In the genomic region with DNA sequence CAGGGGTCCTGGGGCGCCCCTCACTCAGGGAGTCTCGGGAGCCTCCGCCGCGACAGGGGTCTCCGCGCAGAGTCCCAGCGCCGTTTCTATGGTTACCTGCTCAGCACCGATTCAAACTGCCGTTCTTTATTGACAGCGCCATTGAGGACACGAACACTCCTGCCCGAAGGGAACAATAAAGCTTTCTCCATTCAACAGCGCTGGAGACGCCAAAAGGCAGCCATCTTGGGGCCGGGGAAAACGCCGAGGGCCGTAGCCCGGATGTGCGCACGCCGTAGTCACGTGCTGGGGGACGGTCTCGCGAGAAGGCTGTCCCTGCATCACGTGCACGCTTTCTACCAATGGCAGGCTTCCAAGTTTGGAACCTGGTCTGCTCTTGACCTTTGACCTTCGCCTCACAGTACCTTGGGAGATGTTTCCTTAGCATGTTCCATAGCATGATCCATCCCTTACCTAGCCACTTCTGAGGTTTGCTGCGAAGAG, we compare ENCODE assay signal across 8 mouse cellular contexts. TPM values are rescaled to one million over a fixed set of nuclear protein-coding genes. Genes with fewer than 3 reads are reported as not detected.
DNase-seq lines count a peak whose midpoint lies in the region; ATAC-seq and TF ChIP-seq lines count a peak whose summit lies in the region.

A gene (minus strand): TSS at position 252 of the 483 bp plus-strand sequence.

- peak within 1 kb of the TSS; percentile 73 for H3K4me3 ChIP-seq in C2C12 (ENCODE audit: insufficient read depth, poor library complexity, severe bottlenecking)
- H3K4me3 ChIP-seq in erythroblast, embryonic 14.5 days (replicated peaks): peak within 1 kb of the TSS; percentile 91
- H3K4me3 ChIP-seq in heart, embryonic 11.5 days (ENCODE audit: low read depth, low read length): peak within 1 kb of the TSS; percentile 86
- peak within 1 kb of the TSS; percentile 97 for H3K4me3 ChIP-seq in kidney, embryonic 16.5 days (ENCODE audit: low read length)
- H3K4me3 ChIP-seq in liver, adult 2 months (ENCODE audit: insufficient read depth, low read depth, low read length): peak within 1 kb of the TSS; percentile 77
- H3K4me3 ChIP-seq in myocyte: peak within 1 kb of the TSS; percentile 41

- H3K9ac ChIP-seq in heart, embryonic 11.5 days (ENCODE audit: low read depth, low read length): peak within 1 kb of the TSS; percentile 69
- H3K9ac ChIP-seq in kidney, embryonic 16.5 days (replicated peaks; ENCODE audit: low read length): peak within 1 kb of the TSS; percentile 87
- H3K9ac ChIP-seq in liver, adult 2 months (ENCODE audit: low read depth, low read length): peak within 1 kb of the TSS; percentile 79

- peaks cover 10% of the 10 kb centered on the region for H3K9me3 ChIP-seq in erythroblast, embryonic 14.5 days (ENCODE audit: control insufficient read depth, low read length)
- 0 out of 2 replicates have a peak, but pooled peaks cover 5% of the 10 kb centered on the region for H3K9me3 ChIP-seq in heart, embryonic 11.5 days (replicated peaks; ENCODE audit: control insufficient read depth, low read length)
- H3K9me3 ChIP-seq in kidney, embryonic 16.5 days (ENCODE audit: low read length): peaks cover 15% of the 10 kb centered on the region

- WGBS in heart, embryonic 11.5 days (ENCODE audit: insufficient replicate concordance): 1% methylated on average over 32 of the region's 32 CpGs
- 2% methylated on average over 32 of the region's 32 CpGs for WGBS in kidney, embryonic 16.5 days
- WGBS in liver, adult 2 months: 1% methylated on average over 32 of the region's 32 CpGs

- H3K36me3 ChIP-seq in C2C12 (ENCODE audit: control insufficient read depth, insufficient read depth) (no peaks in the 10 kb centered on the region), myocyte (ENCODE audit: control insufficient read depth, insufficient read depth) (no peaks in the 10 kb centered on the region)
- no peaks in the 10 kb centered on the region for H3K36me3 ChIP-seq in erythroblast, embryonic 14.5 days (ENCODE audit: control insufficient read depth)
- no peaks in the 10 kb centered on the region for H3K36me3 ChIP-seq in heart, embryonic 11.5 days (ENCODE audit: control insufficient read depth, insufficient read depth, low read length)
- no peaks in the 10 kb centered on the region for H3K36me3 ChIP-seq in kidney, embryonic 16.5 days (ENCODE audit: insufficient read depth, low read length)
- H3K36me3 ChIP-seq in liver, adult 2 months (ENCODE audit: control insufficient read depth, insufficient read depth, low read length): no peaks in the 10 kb centered on the region
- H3K36me3 ChIP-seq in splenic B cell, adult 2 months (ENCODE audit: control insufficient read depth, insufficient read depth, low read length, poor library complexity, severe bottlenecking): no peaks in the 10 kb centered on the region

- H3K27ac ChIP-seq in heart, embryonic 11.5 days (ENCODE audit: low read depth, low read length): peak within 1 kb of the TSS; percentile 54
- peak within 1 kb of the TSS; percentile 77 for H3K27ac ChIP-seq in kidney, embryonic 16.5 days (ENCODE audit: low read length)
- H3K27ac ChIP-seq in liver, adult 2 months (replicated peaks; ENCODE audit: insufficient read depth, low read depth, low read length): peak within 1 kb of the TSS; percentile 18

- no peak for TF ChIP-seq CTCF in C2C12 (IDR thresholded peaks at IDR 0.05; ENCODE audit: control insufficient read depth, insufficient read depth, insufficient read length)
- TF ChIP-seq CTCF in brain, embryonic 14.5 days (IDR thresholded peaks at IDR 0.05; ENCODE audit: borderline replicate concordance, extremely low read depth, insufficient read depth, insufficient read length): no peak
- TF ChIP-seq CTCF in liver, adult 2 months (IDR thresholded peaks at IDR 0.05; ENCODE audit: low read depth, low read length): no peak

- TF ChIP-seq POLR2A in brain, embryonic 14.5 days (IDR thresholded peaks at IDR 0.05; ENCODE audit: borderline replicate concordance, extremely low read depth, insufficient read depth, insufficient read length, poor library complexity, severe bottlenecking): no peak; the same call in 1 of the 2 replicates
- no peak for TF ChIP-seq POLR2A in liver, adult 2 months (IDR thresholded peaks at IDR 0.05; ENCODE audit: extremely low read depth, insufficient read depth, low read length)
- TF ChIP-seq POLR2A in myocyte (IDR thresholded peaks at IDR 0.05; ENCODE audit: insufficient read length, low read depth): peak; percentile 34

- peaks cover 4% of the 10 kb centered on the region for H3K79me3 ChIP-seq in C2C12 (ENCODE audit: low read depth)

- H3K27me3 ChIP-seq in C2C12 (ENCODE audit: control insufficient read depth, insufficient read depth, insufficient read length): peaks cover 7% of the 10 kb centered on the region
- H3K27me3 ChIP-seq in erythroblast, embryonic 14.5 days (ENCODE audit: control insufficient read depth): peaks cover 26% of the 10 kb centered on the region
- peaks cover 11% of the 10 kb centered on the region; the same call in 1 of the 2 replicates for H3K27me3 ChIP-seq in heart, embryonic 11.5 days (ENCODE audit: control insufficient read depth, insufficient read depth, low read length)
- peaks cover 20% of the 10 kb centered on the region for H3K27me3 ChIP-seq in kidney, embryonic 16.5 days (ENCODE audit: insufficient read depth, low read length)
- no peaks in the 10 kb centered on the region for H3K27me3 ChIP-seq in liver, adult 2 months (ENCODE audit: control insufficient read depth, insufficient read depth, low read length)
- no peaks in the 10 kb centered on the region for H3K27me3 ChIP-seq in myocyte (ENCODE audit: control insufficient read depth, insufficient read depth, insufficient read length)
- no peaks in the 10 kb centered on the region for H3K27me3 ChIP-seq in splenic B cell, adult 2 months (ENCODE audit: control insufficient read depth, insufficient read depth, low read length, poor library complexity, severe bottlenecking)

- peak; percentile 86 for ATAC-seq in heart, embryonic 11.5 days (replicated peaks; ENCODE audit: insufficient number of reproducible peaks, low FRiP score, low TSS enrichment)
- ATAC-seq in kidney, embryonic 16.5 days (ENCODE audit: low FRiP score, low TSS enrichment): peak; percentile 94

- H3K4me2 ChIP-seq in heart, embryonic 11.5 days: peak within 1 kb of the TSS; percentile 73
- H3K4me2 ChIP-seq in kidney, embryonic 16.5 days (replicated peaks; ENCODE audit: low read depth, low read length): peak within 1 kb of the TSS; percentile 79
- H3K4me2 ChIP-seq in myocyte (ENCODE audit: low read depth): peak within 1 kb of the TSS; percentile 92

- H3ac ChIP-seq in C2C12 (ENCODE audit: control insufficient read depth, insufficient read length, low read depth) (peak within 1 kb of the TSS; percentile 93), myocyte (ENCODE audit: control insufficient read depth, insufficient read length) (peak within 1 kb of the TSS; percentile 58)

- peak; percentile 100 for DNase-seq in brain, embryonic 14.5 days (ENCODE audit: low read depth)
- DNase-seq in liver, adult 2 months (ENCODE audit: extremely low read depth, low read depth, low spot score): peak; percentile 90
- peak; percentile 96 for DNase-seq in splenic B cell, adult 2 months (ENCODE audit: low read depth, low spot score)

- H3K4me1 ChIP-seq in erythroblast, embryonic 14.5 days (ENCODE audit: control insufficient read depth): peaks cover 15% of the 10 kb centered on the region
- peaks cover 15% of the 10 kb centered on the region for H3K4me1 ChIP-seq in heart, embryonic 11.5 days (ENCODE audit: control insufficient read depth, insufficient read depth, low read length)
- peaks cover 18% of the 10 kb centered on the region for H3K4me1 ChIP-seq in kidney, embryonic 16.5 days (ENCODE audit: insufficient read depth, low read length)
- H3K4me1 ChIP-seq in liver, adult 2 months (ENCODE audit: control insufficient read depth, insufficient read depth, low read length): peaks cover 6% of the 10 kb centered on the region

- H3K79me2 ChIP-seq in C2C12 (ENCODE audit: control insufficient read depth, insufficient read depth) (peaks cover 38% of the 10 kb centered on the region), myocyte (ENCODE audit: control insufficient read depth, insufficient read depth) (peaks cover 9% of the 10 kb centered on the region)
- H3K79me2 ChIP-seq in liver, adult 2 months (ENCODE audit: control insufficient read depth, insufficient read depth, low read length): peaks cover 2% of the 10 kb centered on the region; the same call in 1 of the 2 replicates

TF ChIP-seq in C2C12, 6 proteins besides CTCF, POLR2A, EP300 and RAD21:
- no peak for TF ChIP-seq MYOD1 (IDR thresholded peaks at IDR 0.05; ENCODE audit: control insufficient read depth, insufficient read length, low read depth)
- no peak for TF ChIP-seq FOSL1 (IDR thresholded peaks at IDR 0.05; ENCODE audit: insufficient read depth, low read length, poor library complexity, severe bottlenecking)
- peak; percentile 93 for TF ChIP-seq MAX (IDR thresholded peaks at IDR 0.05)
- no peak for TF ChIP-seq CEBPB (IDR thresholded peaks at IDR 0.05; ENCODE audit: low read depth)
- peak; percentile 100 for TF ChIP-seq USF1 (IDR thresholded peaks at IDR 0.05; ENCODE audit: low read depth)
- no peak for TF ChIP-seq MYOG (IDR thresholded peaks at IDR 0.05; ENCODE audit: control insufficient read depth, extremely low read depth, insufficient read length)
TF ChIP-seq in C2C12: peak in this region for 2.

TF ChIP-seq in myocyte, 11 proteins besides CTCF, POLR2A, EP300 and RAD21:
- peak; percentile 100 for TF ChIP-seq USF1 (IDR thresholded peaks at IDR 0.05; ENCODE audit: low read depth)
- TF ChIP-seq POLR2AphosphoS2 (IDR thresholded peaks at IDR 0.05; ENCODE audit: insufficient read length, low read depth): no peak
- no peak for TF ChIP-seq CEBPB (IDR thresholded peaks at IDR 0.05; ENCODE audit: insufficient read depth, poor library complexity, severe bottlenecking)
- no peak for TF ChIP-seq E2F4 (IDR thresholded peaks at IDR 0.05; ENCODE audit: insufficient read depth)
- TF ChIP-seq TCF12 (IDR thresholded peaks at IDR 0.05; ENCODE audit: insufficient read depth, poor library complexity, severe bottlenecking): no peak
- no peak for TF ChIP-seq MYOG (IDR thresholded peaks at IDR 0.05; ENCODE audit: control insufficient read depth in 1 of 3, insufficient read depth in 1 of 3, insufficient read length in 2 of 3, low read depth in 2 of 3)
- TF ChIP-seq REST (IDR thresholded peaks at IDR 0.05; ENCODE audit: insufficient read depth, insufficient read length): no peak
- TF ChIP-seq MYOD1 (IDR thresholded peaks at IDR 0.05; ENCODE audit: control insufficient read depth in 1 of 3, insufficient read length in 2 of 3, low read depth in 2 of 3): no peak

RNA-seq across cellular contexts. Expression of the gene that starts here (rescaled TPM):
- polyA plus RNA-seq in C2C12 (2012; fragmentation: generic; extraction: Trizol): 9.1 TPM
- 8.5 and 12.5 TPM in 2 replicates for polyA plus RNA-seq in brain, embryonic 14.5 days (2012; rRNA removed)
- polyA plus RNA-seq in erythroblast, embryonic 14.5 days (2012): 0.17 TPM in 2 replicates
- 3.5 and 3.7 TPM in 2 replicates for polyA plus RNA-seq in heart, embryonic 11.5 days (2014; fragmentation: Nextera tagmentation; extraction: Ambion mirVana)
- 4.9 and 5.6 TPM in 2 replicates for polyA plus RNA-seq in kidney, embryonic 16.5 days (2015; fragmentation: Nextera tagmentation; extraction: Ambion mirVana)
- total RNA-seq in liver, adult 2 months (2014; rRNA removed): 2.5 and 5.7 TPM in 2 replicates
- 3.9 and 5.1 TPM in 2 replicates for polyA plus RNA-seq in liver, adult 2 months (2012; rRNA removed)
- 7.4 TPM for polyA plus RNA-seq in myocyte (2012; fragmentation: generic; extraction: Trizol)

Comparison
In these comparisons a context has a peak if more than half of its experiments do, and no peak if none do; other contexts are left out.
1. Peak in every context shown above with its lines: DNase-seq, ATAC-seq, H3K4me3 ChIP-seq and H3K27ac ChIP-seq.
2. H3K4me3 ChIP-seq: peak in every context shown above with its lines; median percentile 97 in kidney, embryonic 16.5 days; 91 in erythroblast, embryonic 14.5 days; 86 in heart, embryonic 11.5 days; 77 in liver, adult 2 months; 73 in C2C12; 41 in myocyte.
3. H3K27ac ChIP-seq: peak in every context shown above with its lines; median percentile 77 in kidney, embryonic 16.5 days; 54 in heart, embryonic 11.5 days; 18 in liver, adult 2 months.